Mouse (Mus musculus) cerebral cortex, adult 2 months (tissue): ENCODE data around the gene Manba.

ENCODE experiments used
- WGBS: fragments of 180-500 bp; shearing (Covaris S2); methylation state at CpG from one replicate; pipeline ENCODE4 v1.1.7; 2018; 5-methylcytosine and 5-hydroxymethylcytosine counted together

The Manba gene

DNA sequence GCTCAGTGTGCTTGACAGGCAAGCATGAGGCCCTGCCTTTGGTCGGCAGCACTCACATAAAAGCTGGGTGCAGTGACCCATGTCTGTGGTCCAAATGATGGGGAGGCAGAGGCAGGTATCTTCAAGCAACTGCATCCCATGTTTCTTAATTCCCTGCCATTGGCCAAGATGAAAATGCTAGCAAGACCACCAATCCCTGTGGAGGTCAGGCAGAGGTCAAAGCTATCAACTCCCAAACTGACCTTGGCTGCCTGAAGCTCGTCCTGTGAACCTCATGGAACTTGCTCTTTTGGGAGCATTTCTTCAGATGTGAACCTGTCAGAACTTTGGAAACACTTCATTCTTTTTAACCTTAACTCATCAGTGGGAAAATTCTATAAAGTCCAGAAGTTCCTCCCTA lies 46.4 kb downstream of the Manba start:
- WGBS, result 90% methylated on average over 2 of the region's 2 CpGs

DNA sequence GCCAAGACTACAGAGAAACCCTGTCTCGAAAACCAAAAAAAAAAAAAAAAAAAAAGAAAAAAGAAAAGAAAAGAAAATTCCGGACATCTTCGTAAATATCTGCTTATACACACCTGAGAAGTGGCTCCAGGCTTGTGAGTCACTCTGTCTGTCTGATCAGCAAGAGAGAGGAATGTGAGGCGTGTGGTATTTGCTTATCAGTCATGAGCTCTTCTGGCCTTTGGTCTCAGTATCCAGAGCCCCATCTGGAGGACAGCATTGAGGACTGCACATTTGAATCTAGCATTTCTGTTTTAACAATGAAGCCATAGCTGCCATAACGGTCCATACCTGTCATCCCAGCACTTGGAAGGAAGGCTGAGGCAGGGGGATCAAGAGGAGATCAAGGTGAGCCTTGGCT lies 48.7 kb downstream of the Manba start:
- WGBS, result 79% methylated on average over 4 of the region's 5 CpGs

DNA sequence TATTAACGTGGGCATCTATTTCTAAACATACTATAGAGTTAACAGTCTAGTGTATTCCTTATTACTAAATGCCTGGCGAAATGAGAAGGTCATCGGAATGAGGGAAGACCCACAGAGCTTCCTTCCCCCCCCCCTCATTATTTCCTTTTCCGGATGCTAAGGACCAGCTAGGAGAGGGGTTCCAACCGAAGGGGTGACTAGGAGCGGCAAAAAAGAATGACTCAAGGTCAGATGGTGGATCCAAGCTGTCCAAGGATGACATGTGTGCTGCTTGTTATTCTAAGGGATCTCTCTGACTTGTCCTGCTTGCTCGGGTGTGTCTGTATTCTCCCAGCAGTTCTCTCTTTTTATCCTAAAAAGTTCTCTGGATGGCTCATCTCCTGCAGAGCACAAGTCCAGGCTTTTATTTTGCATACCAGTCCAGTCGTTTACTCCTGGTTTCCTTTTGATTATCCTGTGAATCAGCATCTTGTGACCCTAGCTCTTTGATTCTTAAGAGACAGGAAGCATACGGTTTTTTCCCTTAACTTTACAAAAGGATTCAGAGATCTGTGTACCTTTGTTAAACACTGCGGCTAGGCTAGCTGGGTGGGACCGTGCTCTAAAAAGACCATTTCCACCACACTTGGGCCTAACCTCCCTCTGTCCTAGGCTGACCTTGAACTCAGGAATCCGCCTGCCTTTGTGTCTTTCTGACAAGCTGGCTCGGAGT lies 61.0 kb downstream of the Manba start:
- 72% methylated on average over 13 of the region's 13 CpGs for WGBS

DNA sequence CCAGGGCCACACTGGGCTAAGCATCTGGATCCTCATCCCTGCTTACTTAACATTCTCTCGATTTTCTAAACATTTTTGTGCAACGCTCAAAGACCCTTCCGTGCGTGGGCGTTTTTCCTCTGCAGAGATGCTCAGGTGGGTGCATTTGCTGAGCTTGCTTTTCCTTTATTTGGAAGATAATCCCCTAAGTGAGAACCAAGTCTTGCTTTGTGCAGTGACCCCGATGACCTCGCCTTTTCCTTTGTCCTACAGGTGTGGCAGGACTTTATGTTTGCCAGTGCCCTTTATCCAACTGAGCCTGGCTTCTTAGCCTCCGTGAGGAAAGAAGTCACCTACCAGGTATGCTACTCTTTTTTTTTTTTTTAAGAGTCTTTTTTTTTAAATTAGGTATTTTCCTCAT lies 61.9 kb downstream of the Manba start:
- 67% methylated on average over 8 of the region's 8 CpGs for WGBS

DNA sequence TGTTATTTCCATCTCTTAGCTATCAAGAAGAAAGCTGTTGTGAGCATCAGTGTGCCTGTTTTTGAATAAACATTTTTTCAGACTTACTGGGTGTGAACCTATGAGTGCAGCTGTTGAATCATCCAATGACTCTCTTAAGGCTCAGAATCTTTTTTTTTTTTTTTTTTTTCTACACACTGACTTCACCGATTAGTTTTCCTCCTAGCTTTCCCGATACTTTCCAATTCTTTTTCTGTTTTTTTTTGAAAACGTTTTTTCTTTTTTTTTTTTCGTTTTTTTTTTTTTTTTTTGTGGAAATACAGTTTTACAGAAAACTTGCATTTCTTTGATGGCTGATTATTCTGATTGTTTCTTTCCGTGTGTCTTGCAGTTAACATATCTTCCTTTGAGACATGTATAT lies 67.5 kb downstream of the Manba start:
- WGBS, result 74% methylated on average over 5 of the region's 5 CpGs

DNA sequence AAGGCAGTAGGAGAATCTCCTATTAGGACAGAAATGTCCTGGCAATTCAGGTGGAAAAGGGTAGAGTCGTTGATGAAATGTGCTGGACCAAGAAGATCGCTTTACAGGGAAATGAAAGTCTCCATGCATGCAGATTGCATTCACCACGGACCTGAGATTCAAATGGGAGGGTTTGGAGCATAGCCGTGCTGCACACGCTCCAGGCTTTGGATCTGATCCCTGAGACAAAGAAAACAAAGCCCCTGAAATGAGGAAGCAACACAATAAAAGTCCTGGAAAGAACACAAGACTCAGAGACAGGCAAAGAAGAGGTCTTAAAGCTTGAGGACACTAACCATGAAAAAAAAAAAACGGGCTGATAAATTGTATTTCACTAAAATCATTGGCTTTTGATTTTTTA lies 69.8 kb downstream of the Manba start:
- WGBS, result 68% methylated on average over 6 of the region's 6 CpGs

DNA sequence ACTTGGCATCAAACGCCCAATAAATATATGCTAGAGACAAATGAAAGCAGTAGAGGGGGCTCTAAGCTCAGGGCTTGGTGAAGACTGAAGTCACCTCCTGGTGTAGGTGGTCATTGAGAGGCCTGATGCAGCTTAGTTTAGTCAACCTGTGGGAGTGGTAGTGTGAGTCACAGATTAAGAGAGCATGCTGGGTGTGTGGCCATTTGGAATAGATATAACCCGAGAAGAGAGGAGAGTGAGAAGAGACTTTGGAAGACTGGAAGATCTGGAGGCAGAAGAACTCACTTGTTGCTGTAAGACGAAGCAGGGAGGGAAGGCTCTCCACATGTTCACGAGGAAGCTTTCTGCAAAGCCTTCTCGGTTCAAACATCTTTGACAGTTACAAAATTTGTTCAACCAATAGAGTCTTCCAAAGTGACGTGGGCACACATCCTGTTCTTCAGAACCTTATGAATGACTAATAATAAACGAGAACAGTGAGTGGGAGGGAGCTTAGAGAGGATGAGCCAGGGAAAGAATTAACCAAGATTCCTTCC lies 70.7 kb downstream of the Manba start:
- WGBS, result 45% methylated on average over 7 of the region's 7 CpGs

DNA sequence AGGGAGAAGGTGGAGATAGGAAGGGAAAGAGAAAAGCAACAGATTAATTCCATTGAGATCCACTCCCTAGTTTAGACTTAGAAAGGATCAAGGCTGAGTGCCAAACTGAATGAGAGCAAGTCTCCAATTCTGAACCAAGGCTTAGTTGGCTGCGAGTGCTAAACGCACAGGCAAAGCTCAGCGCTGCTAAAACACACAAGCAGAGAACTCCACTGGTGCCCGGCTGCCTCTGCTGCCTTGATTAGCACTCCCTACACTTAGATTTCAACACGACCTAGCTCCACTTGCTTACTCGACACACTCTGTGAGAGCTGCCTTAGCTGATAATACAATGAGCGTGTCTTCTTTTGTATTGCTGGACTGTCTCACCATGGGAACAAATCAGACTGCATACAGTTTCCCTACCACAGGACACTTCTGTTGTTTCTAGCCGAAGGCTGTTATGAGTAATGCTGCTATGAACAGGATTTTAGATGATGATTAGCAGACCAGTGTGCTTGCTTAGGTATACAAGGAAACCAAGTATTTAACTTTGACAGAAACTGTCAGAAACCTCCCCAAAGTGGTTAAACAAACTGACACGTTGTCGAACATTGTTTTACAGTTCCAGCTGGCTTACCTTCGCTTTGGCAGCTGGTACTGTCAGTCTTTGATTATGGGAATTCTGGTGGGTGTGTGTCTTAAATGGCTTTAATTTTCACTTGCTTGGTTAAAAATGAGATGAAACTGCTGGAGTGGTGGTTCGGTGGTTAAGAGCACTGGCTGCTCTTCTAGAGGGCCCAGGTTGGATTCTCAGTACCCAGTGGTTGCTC lies 71.6 kb downstream of the Manba start:
- WGBS, result 51% methylated on average over 12 of the region's 12 CpGs

DNA sequence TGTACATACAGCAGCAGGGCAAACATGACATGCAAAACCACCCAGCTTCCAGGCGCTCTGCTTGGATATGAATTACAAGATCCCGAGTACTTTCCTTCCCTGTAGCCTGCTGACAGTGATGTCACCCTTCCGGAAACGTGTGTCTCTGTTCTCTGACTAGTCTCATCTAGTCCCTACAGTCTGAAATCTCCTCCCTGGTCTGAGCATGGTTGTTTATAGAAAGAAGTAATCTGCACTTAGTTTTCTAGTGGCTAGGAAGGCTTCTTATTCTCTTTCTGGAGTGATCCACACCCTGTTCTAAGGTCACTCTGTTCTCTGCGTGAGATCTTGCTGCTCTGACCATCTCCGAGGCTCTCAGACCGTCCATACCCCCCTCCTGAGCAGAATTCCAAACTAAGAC lies 76.6 kb downstream of the Manba start:
- 88% methylated on average over 7 of the region's 7 CpGs for WGBS

DNA sequence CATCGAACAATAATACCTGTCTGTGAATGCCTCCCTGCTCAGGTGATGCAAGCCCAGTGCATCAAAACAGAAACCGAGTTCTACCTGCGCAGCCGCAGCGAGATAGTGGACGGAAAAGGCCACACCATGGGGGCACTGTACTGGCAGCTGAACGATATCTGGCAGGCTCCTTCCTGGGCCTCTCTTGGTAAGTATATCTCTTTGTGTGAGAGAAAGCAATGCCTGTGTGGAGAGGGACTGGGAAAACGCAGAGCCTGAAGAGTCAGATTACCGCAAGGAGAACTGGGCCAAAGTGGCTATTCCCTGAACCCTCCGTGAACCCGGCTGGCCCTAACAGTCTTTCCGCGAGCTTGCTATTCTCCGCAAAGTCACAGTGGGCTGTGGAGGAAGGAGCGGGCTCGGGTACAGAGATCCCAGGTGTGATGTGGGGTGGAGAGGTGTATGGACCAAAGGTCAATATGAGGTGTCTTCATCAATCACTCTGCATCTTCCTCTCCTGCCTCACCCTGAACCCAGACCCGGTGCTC lies 77.8 kb downstream of the Manba start:
- WGBS, result 95% methylated on average over 17 of the region's 17 CpGs

DNA sequence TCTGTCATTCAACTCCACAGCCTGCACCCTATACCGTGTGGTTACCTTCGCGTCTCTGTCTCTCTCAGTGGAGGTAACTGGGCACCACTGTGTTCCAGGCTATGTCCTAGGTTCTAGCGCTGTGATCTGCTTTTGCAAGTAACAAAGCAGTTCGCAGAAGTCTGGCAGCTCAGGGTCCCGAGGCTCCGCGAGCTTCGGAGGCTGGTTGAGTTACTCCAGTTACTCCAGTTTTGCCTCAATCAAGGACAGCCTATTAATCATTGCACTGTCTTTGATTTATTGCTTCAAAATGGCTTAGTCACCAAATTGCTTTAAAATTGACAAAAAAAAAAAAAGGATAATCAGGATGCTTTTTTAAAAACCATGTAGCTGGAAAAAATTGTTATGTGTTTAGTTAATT lies 79.3 kb downstream of the Manba start:
- 94% methylated on average over 9 of the region's 9 CpGs for WGBS

DNA sequence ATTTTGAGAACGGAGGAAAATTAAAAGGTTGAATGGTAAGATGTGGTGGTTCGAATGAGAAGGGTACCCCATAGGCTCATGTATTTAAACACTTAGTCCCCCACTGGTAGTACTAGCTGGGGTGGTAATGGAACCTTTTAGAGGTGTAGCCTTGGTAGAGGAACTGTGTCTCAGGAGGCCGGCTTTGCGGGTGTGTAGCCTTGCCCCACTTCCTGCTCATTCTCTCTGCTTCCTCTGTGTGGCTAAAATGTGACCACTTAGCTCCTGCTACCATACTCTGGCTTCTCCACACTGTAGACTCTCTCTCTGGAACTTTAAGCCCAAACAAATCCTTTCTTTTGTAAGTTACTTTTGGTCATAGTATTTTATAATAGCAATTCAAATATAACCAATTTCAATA lies 79.9 kb downstream of the Manba start:
- 87% methylated on average over 4 of the region's 4 CpGs for WGBS

DNA sequence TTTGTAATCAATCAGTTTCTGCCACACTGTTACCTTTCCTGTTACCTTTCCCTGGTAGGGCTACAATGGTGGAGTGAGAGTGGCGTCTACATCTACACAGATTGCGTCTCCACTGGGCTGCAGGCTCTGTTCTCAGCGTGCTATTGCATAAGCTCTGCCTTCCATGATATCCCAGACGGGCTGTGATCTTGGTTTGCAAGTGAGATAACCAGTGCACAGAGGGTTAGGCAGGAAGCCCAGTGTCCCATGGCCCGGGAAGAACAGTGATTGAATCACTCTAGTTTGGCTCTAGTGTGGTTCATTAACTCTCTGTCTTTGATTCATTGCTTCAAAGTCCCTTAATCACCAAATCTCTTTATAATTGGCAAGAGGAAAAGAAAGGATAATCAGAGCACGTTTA lies 82.5 kb downstream of the Manba start:
- WGBS, result 80% methylated on average over 6 of the region's 6 CpGs

DNA sequence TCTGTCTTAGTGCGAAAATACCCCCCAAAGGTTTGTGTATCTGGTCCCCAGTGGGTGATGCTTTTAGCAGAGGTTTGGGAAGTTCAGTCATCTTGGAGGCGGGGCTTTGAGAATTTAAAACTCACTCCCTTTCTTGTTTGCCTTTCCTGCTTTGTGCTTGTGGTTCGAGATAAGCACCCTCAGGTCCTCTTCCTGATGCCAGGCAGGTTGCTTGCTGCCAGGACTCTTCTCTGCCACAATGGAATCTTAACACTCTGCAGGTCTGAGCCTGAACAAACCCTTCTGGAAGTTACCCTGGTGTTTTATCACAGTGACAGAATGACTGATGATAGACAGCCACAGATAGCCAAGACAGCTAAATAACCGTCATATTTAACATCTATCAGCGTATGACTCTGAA lies 83.2 kb downstream of the Manba start:
- 88% methylated on average over 5 of the region's 5 CpGs for WGBS

DNA sequence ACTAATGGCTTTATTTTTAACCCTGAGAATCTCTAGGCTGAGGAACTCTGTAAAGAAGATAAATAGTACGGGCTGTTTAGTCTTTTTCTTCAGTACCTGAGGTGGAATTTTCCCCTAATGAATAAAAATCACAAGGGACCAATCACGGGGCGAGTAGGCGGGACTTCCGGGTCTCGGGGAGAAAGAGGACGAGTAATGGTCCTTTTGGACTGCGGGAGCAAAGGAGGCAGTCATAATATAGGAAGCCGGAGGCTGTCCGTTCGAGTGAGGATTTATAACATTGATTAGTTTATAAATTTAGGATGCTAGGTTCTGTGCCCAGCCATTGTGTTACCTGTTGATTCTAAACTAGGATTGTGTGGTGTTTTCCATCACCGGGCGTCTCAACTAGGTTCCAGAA lies 86.1 kb downstream of the Manba start:
- WGBS, result 74% methylated on average over 13 of the region's 13 CpGs

DNA sequence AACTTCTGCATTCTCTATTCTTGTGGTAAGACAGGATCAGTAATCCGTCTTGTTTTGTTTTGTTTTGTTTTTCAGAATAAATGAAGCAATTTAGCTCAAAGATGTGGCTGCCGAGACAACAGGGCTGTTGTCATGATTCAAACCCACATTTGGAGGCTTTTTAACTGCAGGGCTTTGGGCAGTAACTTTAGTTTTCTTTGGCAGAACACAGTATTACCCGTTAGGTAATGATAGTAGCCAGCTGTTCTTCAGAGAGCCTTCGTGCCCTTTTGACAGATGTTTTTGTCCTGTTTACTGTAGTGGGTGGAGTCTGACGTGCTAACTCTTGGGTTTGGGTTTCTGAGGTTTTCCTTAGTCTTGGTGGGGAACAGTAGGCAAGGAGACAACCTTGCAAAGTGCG lies 87.6 kb downstream of the Manba start:
- 56% methylated on average over 6 of the region's 6 CpGs for WGBS

DNA sequence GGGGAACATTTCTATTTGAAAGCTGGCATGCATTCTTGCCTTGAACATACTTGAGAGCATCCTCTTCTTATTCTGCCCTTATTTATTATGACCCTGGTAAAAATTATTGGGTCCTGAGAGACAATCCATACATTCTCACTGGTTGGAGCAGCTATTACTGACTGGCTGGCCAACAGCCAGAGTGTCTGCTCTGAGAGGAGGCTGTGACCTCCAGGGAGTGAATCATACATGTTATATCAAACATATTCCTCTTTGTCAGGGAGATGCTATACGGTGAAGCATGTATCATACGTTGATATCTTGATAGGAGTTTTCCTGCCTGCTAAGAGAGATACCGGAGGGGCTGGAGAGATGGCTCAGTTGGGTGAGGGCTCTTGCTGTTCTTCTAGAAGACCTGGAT lies 89.7 kb downstream of the Manba start:
- WGBS, result 93% methylated on average over 3 of the region's 3 CpGs

DNA sequence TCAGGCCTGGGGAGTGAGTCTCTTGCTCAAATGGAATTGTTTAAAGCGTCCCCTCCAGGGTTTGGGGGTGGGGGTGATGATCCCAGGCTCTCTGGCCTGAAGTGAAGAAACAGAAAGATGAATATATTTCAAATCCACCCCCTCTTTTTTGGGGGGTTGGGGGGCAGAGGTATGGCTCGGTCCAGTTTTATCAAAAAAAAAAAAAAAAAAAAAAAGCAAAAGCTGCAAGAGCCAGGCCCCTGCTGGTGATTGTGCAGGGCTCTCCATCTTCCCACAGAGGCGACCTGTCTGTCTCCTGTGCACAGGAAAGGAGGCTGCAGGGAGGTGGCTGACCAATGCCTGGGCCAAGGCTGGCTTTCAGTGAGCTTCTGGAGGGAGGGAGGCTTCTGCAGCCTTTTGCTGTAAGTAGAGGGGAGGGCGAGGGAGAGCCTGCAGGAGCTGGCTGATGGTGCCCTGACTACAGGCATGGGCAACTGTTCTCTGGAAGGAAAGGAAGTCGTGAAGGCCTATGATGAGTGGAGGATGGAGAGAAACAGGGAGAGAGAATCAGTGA lies 93.3 kb downstream of the Manba start:
- 71% methylated on average over 5 of the region's 5 CpGs for WGBS

DNA sequence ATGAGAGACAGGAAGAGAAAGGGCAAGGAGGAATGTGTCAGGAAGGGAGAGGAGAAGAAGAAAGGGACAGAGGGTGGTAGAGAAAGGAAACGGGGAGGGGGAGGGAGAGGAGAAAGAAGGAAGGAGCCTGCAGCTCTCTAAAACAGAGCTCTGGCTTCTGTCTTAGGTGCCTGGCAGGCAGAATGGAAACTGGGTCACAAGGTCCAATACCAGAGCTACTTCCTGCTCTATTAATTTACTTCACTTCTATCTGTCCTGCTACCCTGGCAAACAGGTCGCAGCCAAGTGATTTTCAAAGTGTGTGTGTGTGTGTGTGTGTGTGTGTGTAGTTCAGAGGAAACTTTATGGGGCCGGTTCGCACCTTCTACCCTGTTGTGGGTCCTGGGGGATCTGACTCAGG lies 93.8 kb downstream of the Manba start:
- WGBS, result 76% methylated on average over 4 of the region's 4 CpGs

DNA sequence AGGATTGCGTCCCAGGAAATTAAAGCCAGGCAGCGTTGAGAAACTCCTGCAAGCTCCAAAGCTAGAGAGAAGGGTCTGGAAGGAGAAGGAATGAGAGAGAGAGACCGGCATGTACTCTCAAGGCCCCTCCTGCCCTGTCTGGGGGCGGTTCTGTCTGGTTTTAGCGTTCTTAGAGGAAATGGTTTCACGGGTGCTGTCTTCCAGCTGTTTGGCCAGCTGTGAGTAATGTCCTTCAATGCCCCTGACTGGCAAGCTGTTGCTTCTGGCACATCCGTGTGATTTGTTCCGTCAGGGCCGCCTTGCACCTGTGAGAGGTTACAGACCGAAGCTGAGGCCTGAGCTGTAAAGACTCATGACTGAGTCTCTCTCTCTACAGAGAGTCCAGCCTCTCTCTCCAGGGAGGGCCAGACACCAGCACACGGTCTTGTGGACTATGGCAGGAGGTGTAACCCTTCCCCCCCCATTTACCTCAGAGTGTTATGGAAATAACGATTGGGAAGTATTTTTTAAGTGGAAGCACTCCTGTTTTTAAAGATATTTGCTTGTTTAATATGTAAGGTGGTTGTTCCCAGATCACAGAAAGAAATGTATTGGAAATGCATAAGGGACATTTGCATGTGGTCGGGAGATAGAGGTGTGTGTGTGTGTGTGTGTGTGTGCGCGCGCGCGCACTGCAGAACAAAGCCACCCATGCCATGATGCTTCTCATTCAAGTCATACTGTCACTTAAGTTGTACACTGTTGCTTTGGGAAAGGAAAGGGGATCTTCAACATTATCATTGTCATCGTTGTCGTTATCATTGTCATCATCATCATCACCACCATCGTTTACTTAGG lies 95.2 kb downstream of the Manba start:
- 80% methylated on average over 21 of the region's 21 CpGs for WGBS

DNA sequence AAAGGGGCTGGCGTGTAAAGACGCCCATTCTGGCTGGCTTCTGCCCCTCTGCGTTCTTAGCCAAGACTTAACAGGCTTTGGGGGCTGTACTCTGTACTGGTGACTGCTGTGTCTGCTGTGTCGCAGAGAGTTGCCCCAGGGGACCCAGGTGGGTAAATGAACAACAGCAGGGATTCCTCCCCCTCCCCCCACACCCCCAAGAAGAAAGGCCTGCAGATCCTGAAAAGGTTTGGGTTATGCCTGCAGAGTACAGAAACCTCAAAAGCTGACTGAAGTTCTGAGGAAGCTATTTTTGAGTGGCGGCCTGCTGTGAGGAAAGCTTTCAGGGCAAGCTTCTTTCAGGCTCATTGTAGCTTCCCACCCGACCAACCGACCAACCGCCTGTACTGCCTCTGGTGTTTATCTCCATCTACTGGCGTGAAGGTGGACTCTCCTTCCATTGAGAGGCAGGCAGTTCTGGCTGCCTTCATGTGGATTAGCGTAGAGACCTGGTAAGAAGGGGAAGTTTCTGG lies 96.3 kb downstream of the Manba start:
- 40% methylated on average over 10 of the region's 10 CpGs for WGBS

DNA sequence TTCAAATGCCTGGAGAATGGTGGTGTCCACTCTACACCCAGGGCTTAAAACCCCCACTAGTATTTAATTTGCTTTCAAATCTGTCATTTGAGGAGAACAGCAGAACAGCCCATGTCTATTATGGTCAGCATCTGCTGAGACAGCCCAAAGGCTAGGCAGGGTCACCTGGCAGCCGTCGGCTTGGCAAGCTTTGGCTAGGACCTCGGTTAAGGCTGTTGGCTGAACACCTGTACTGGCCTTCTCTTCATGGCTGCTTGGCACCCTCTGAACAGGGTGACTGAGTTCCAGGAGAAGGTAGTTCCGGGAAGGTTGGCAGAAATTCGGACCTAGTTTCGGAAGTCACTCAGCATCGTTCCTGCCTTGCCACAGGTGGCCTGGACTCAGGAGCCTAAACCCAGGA lies 96.8 kb downstream of the Manba start:
- WGBS, result 85% methylated on average over 7 of the region's 7 CpGs
